Mouse (Mus musculus) ES-Bruce4 (cell line): Measurements from ENCODE around the gene Bcl2. TPM values are rescaled to one million over a fixed set of nuclear protein-coding genes. Genes with fewer than 3 reads are reported as not detected.

Experiments
- H3K27ac ChIP-seq: 2 replicates; pipeline ENCODE4 v1.5.1; 2012; ENCODE audit warnings: low read length, inconsistent platforms; ENCODE audit not compliant: insufficient read depth
- H3K27me3 ChIP-seq: 2 replicates; pipeline ENCODE4 v1.6.1; 2012; ENCODE audit warnings: mild to moderate bottlenecking, low read length, inconsistent platforms; ENCODE audit not compliant: control insufficient read depth, poor library complexity, insufficient read depth, severe bottlenecking
- H3K36me3 ChIP-seq: 2 replicates; pipeline ENCODE4 v1.6.1; 2012; ENCODE audit warnings: inconsistent platforms, mild to moderate bottlenecking, low read length, moderate library complexity; ENCODE audit not compliant: control insufficient read depth, poor library complexity, insufficient read depth, severe bottlenecking
- H3K4me1 ChIP-seq: one replicate; pipeline ENCODE4 v1.8.1; 2011; ENCODE audit warnings: low read length; ENCODE audit not compliant: control insufficient read depth, insufficient read depth
- H3K4me3 ChIP-seq: 2 replicates; pipeline ENCODE4 v1.5.1; 2011; ENCODE audit warnings: low read depth, mild to moderate bottlenecking, low read length
- H3K9ac ChIP-seq: 2 replicates; pipeline ENCODE4 v1.6.1; 2012; ENCODE audit warnings: low read depth, mild to moderate bottlenecking, inconsistent platforms; ENCODE audit not compliant: poor library complexity, severe bottlenecking
- H3K9me3 ChIP-seq: replicated peaks from 2 replicates; pipeline ENCODE4 v1.6.1; 2012; ENCODE audit warnings: mild to moderate bottlenecking, low read length, inconsistent platforms; ENCODE audit not compliant: control insufficient read depth, poor library complexity, insufficient read depth, severe bottlenecking
- CTCF ChIP-seq: IDR thresholded peaks from one replicate; pipeline ENCODE4 v1.8.1; 2011; ENCODE audit warnings: low read depth, low read length
- EP300 ChIP-seq: IDR thresholded peaks from 2 replicates; pipeline ENCODE4 v1.6.1; 2011; ENCODE audit warnings: low read depth, low read length; ENCODE audit not compliant: insufficient read depth
- POLR2A ChIP-seq: IDR thresholded peaks from one replicate; pipeline ENCODE4 v1.8.1; 2011; ENCODE audit warnings: low read length; ENCODE audit not compliant: insufficient read depth
- polyA plus RNA-seq: library from polyadenylated mRNA; stranded (reverse); fragments of >200 nt; gene quantifications from 2 replicates; pipeline ENCODE4 v1.2.4, GENCODE M21; 2011; ENCODE audit warnings: low read depth; ENCODE audit not compliant: missing spikeins, insufficient read depth, insufficient read length

Gene Bcl2
- polyA plus RNA-seq, 1 experiment, result 3.0 TPM

DNA sequence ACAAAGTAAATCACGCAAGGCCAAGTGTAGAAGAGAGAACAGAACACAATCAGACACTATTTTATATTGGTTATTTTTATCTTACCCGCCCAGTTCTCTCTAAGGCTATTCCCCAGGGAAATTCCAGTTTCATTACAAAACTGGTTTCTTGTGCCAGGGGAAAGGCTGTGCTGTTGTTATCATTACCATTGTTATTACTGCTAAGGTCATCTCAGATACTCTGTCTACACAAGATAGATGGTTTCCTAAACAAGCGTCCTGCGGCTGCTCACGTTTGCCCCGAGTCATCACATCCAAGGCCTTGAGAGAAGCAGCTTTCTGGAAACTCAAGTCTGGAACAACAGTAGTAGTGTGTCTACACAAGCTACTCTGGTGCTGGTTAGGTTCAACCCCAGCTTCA is 19.8 kb downstream of the Bcl2 start:
- H3K36me3 ChIP-seq, result no peaks in the 10 kb centered on the region
- TF ChIP-seq POLR2A, result no peak
- no peak for TF ChIP-seq EP300
- TF ChIP-seq CTCF, result no peak
- H3K27ac ChIP-seq, result no peak overlapping the region
- no peak overlapping the region for H3K9ac ChIP-seq
- 0 out of 2 replicates have a peak, but pooled peaks cover 2% of the 10 kb centered on the region for H3K9me3 ChIP-seq
- no peaks in the 10 kb centered on the region for H3K27me3 ChIP-seq
- no peak overlapping the region for H3K4me3 ChIP-seq
- H3K4me1 ChIP-seq, result no peaks in the 10 kb centered on the region

DNA sequence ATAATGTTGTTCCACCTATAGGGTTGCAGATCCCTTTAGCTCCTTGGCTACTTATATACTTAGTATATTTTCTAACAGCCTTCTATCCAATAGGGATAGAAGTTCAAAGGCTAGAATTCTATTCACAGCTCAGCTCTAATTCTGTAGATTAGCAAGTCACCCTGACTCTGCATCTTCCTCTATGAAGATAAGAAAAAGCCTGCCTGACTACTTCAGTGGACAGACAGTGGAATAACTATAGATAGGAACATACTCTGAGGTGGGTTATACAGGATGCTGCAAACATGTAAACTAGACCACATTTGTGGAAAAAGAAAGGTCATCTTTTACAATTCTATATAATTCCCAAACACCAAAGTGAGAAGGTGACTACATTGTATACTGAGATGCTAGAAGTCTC is 21.5 kb downstream of the Bcl2 start:
- no peaks in the 10 kb centered on the region for H3K27me3 ChIP-seq
- TF ChIP-seq POLR2A (no peak), CTCF (no peak), EP300 (no peak)
- no peak overlapping the region for H3K27ac ChIP-seq
- H3K4me3 ChIP-seq, result no peak overlapping the region
- H3K9me3 ChIP-seq, result 0 out of 2 replicates have a peak, but pooled peaks cover 2% of the 10 kb centered on the region
- H3K9ac ChIP-seq, result no peak overlapping the region
- H3K36me3 ChIP-seq, result no peaks in the 10 kb centered on the region
- H3K4me1 ChIP-seq, result no peaks in the 10 kb centered on the region

DNA sequence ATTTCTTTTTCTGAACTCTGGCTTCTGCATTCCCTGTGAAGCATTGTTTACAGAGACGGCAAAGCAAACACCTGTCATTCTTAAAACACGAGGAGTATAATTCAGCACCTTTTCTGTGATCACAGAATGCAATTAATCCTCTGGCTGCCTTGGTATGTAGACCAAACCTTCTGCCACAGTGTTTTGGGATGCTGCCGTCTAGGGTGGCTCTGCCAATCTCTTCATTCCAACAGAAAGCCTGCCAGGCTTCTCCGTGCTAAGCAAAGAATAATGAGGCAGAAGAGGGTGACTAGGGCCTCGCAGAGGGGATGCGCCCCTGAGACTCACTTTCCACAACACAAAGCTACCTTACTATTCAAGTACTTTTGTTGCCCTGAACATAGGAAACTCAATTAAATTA is 23.2 kb downstream of the Bcl2 start:
- Histone ChIP-seq H3K27ac (no peak overlapping the region), H3K9me3 (0 out of 2 replicates have a peak, but pooled peaks cover 2% of the 10 kb centered on the region), H3K4me3 (no peak overlapping the region), H3K27me3 (no peaks in the 10 kb centered on the region), H3K36me3 (no peaks in the 10 kb centered on the region), H3K9ac (no peak overlapping the region), H3K4me1 (no peaks in the 10 kb centered on the region)
- TF ChIP-seq CTCF, result no peak
- TF ChIP-seq EP300, result no peak
- no peak for TF ChIP-seq POLR2A

DNA sequence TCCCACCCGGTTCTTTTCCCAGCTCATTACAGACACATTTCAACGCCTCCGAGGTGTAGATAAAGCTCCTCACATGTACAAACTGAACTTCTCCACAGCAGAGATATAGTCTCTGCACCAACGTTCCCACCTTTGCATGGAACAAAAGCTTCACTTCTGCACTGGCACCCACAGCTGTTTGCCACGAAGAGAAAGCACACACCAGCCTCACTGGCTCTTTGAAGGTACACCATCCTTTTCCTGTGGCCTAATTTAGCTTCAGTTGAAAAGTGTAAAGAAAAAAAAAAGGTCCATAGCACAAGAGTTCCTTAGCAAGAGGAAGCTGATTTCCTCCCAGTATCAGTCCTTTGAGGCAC is 25.9 kb downstream of the Bcl2 start:
- H3K27me3 ChIP-seq, result no peaks in the 10 kb centered on the region
- no peaks in the 10 kb centered on the region for H3K36me3 ChIP-seq
- H3K4me1 ChIP-seq, result no peaks in the 10 kb centered on the region
- no peak overlapping the region for H3K9ac ChIP-seq
- H3K9me3 ChIP-seq, result 0 out of 2 replicates have a peak, but pooled peaks cover 2% of the 10 kb centered on the region
- H3K27ac ChIP-seq, result no peak overlapping the region
- no peak overlapping the region for H3K4me3 ChIP-seq
- no peak for TF ChIP-seq POLR2A

DNA sequence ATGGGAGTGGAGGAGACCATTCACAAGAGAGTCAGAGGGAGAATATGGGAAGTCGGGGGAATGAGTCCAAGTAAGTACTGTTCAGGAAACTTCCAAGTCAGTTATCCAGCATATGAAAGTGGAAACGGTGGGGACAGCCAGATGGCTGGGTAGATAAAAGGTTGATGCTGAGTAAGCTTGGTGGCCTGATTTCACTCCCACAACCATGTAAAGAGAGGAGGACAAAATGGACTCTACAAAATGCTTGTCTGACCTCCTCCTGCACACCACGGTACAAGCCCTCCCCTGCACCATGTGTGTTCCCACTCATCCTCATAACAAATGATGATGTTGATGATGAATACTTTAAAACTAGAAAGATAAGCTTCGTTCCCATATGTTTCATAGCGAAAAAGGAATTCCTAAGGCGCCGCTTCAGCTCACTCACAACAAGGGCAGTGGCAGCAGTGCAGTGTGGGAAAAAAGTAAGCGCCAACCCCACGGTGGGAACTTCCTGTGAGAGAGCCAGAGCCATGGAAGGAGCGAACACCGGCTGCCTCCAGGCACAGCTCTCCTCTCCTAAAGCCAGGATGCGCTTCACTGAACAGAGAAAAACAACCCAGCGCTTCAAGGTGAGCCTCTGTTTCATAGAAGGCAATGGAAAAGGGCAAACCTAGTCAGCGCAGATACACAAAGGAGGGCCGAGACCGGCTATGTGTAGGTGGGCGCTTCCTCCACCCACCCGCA is 26.5 kb downstream of the Bcl2 start:
- TF ChIP-seq EP300, result no peak
- no peak for TF ChIP-seq CTCF
- no peak for TF ChIP-seq POLR2A
- H3K36me3 ChIP-seq, result no peaks in the 10 kb centered on the region
- no peaks in the 10 kb centered on the region for H3K27me3 ChIP-seq
- H3K4me3 ChIP-seq, result no peak overlapping the region
- no peak overlapping the region for H3K27ac ChIP-seq
- H3K9ac ChIP-seq, result no peak overlapping the region
- no peaks in the 10 kb centered on the region for H3K4me1 ChIP-seq
- 0 out of 2 replicates have a peak, but pooled peaks cover 2% of the 10 kb centered on the region for H3K9me3 ChIP-seq

DNA sequence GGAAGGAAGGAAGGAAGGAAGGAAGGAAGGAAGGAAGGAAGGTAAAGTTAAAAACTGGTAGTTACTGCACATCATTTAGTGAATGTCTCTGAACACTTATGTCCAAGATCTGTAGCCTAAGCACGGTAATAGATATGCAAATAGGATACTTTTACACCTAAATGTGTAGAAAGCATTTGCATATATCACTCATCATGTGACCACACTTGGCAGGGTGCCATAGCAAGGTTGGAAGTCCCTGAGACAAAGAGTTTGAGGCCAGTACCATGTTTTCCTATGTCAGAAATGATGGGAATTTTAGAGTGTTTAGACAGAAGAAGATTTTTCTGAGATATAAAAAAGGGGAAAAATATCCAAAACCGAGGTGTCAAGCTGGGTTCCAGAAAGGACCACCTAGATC is 28.4 kb downstream of the Bcl2 start:
- Histone ChIP-seq H3K27ac (no peak overlapping the region), H3K4me1 (no peaks in the 10 kb centered on the region), H3K27me3 (no peaks in the 10 kb centered on the region), H3K9ac (no peak overlapping the region), H3K4me3 (no peak overlapping the region), H3K36me3 (no peaks in the 10 kb centered on the region), H3K9me3 (0 out of 2 replicates have a peak, but pooled peaks cover 2% of the 10 kb centered on the region)
- TF ChIP-seq POLR2A, result no peak
- no peak for TF ChIP-seq CTCF
- no peak for TF ChIP-seq EP300
